Mouse (Mus musculus) E14TG2a.4 (cell line): ENCODE measurements at regions not wholly inside any gene's neighbourhood (a gene's known extent, or its start where the extent isn't known, plus 50 kb on each side); places are given as distances from the start of the nearest gene placed in this dataset.

Experiments
- CTCF ChIP-seq: conservative IDR thresholded peaks from 2 replicates; pipeline ENCODE4 v1.5.1; 2014; ENCODE audit warnings: low read length
- NANOG ChIP-seq: IDR thresholded peaks from 2 replicates; pipeline ENCODE4 v1.6.1; 2014; ENCODE audit warnings: borderline replicate concordance, low read length, mixed read lengths

GRCm38 (mm10) chr3:37879056-37879455, 154.8 kb upstream of the Gm5148 start:
- TF ChIP-seq CTCF: no peak
- TF ChIP-seq NANOG: no peak
